Mouse (Mus musculus): ENCODE measurements around the gene Spo11. TPM values are rescaled to one million over a fixed set of nuclear protein-coding genes. Genes with fewer than 3 reads are reported as not detected.

Gene Spo11
- total RNA-seq, 1 experiment = 0.13 TPM

Other genes with a start within 250 kb of the Spo11 start
- gene Bmp7, start 37.4 kb upstream of the Spo11 start, total RNA-seq (2012; rRNA removed) = 1.4 and 2.3 TPM in 2 replicates
- gene Rae1, start 22.4 kb downstream of the Spo11 start, total RNA-seq (2012; rRNA removed) = 120 and 123 TPM in 2 replicates
- gene Rbm38, start 42.8 kb downstream of the Spo11 start, total RNA-seq (2012; rRNA removed) = 23.9 and 26.7 TPM in 2 replicates
- 3.2 and 8.9 TPM in 2 replicates for gene Ctcfl, start 141.8 kb downstream of the Spo11 start, total RNA-seq (2012; rRNA removed)
- 0.22 TPM in 1 of 2 replicates, not detected in the other for gene Pck1, start 175.3 kb downstream of the Spo11 start, total RNA-seq (2012; rRNA removed)
- gene Zbp1, start 241.2 kb downstream of the Spo11 start, total RNA-seq (2012; rRNA removed) = 0.67 and 1.7 TPM in 2 replicates